Comparison of ENCODE assay signal across 13 mouse cellular contexts in genomic region chr14:33314160-33314559, GRCm38 (mm10).
DNase-seq lines count a peak whose midpoint lies in the region; ATAC-seq and TF ChIP-seq lines count a peak whose summit lies in the region.
"Had no signal": no experiment of that assay in that cellular context is flagged by ENCODE, and none has a peak within 500 bp of the region (broad histone marks: within the 10 kb centered on the region; RNA-seq: fewer than 3 reads in every experiment).

No protein-coding gene starts in this region.

- no peak overlapping the region for H3K27ac ChIP-seq in hindbrain, embryonic 12.5 days
- H3K27ac ChIP-seq in hindbrain, postnatal 0 days = no peak overlapping the region
- no peak overlapping the region for H3K27ac ChIP-seq in limb, embryonic 11.5 days (replicated peaks; ENCODE audit: low read depth, low read length)
- no peak overlapping the region for H3K27ac ChIP-seq in limb, embryonic 10.5 days
- no peak overlapping the region for H3K27ac ChIP-seq in stomach, postnatal 0 days (replicated peaks)
- H3K27ac ChIP-seq: forebrain, embryonic 10.5 days; heart, embryonic 15.5 days; layer of hippocampus, adult 2 months; limb, embryonic 13.5 days; liver, embryonic 12.5 days had no signal

- 47% methylated on average over 7 of the region's 7 CpGs for WGBS in hindbrain, embryonic 12.5 days
- WGBS in hindbrain, postnatal 0 days = 49% methylated on average over 7 of the region's 7 CpGs
- WGBS in limb, embryonic 11.5 days = 44% methylated on average over 7 of the region's 7 CpGs
- 44% methylated on average over 7 of the region's 7 CpGs for WGBS in limb, embryonic 10.5 days
- WGBS in stomach, postnatal 0 days = 51% methylated on average over 7 of the region's 7 CpGs

- no peak overlapping the region for H3K4me2 ChIP-seq in hindbrain, embryonic 12.5 days (replicated peaks)
- no peak overlapping the region for H3K4me2 ChIP-seq in hindbrain, postnatal 0 days (ENCODE audit: low read depth, low read length)
- no peak overlapping the region for H3K4me2 ChIP-seq in limb, embryonic 11.5 days (ENCODE audit: low read depth, severe bottlenecking)
- no peak overlapping the region for H3K4me2 ChIP-seq in stomach, postnatal 0 days (replicated peaks; ENCODE audit: low read depth)
- H3K4me2 ChIP-seq: limb, embryonic 13.5 days; liver, embryonic 12.5 days had no signal

- H3K9me3 ChIP-seq in hindbrain, embryonic 12.5 days (replicated peaks) = no peaks in the 10 kb centered on the region
- no peaks in the 10 kb centered on the region for H3K9me3 ChIP-seq in hindbrain, postnatal 0 days (ENCODE audit: low read length)
- H3K9me3 ChIP-seq in limb, embryonic 11.5 days (ENCODE audit: control insufficient read depth, low read length) = no peaks in the 10 kb centered on the region
- H3K9me3 ChIP-seq in limb, embryonic 10.5 days (replicated peaks) = no peaks in the 10 kb centered on the region
- no peaks in the 10 kb centered on the region for H3K9me3 ChIP-seq in stomach, postnatal 0 days (ENCODE audit: control insufficient read depth, low read length)
- H3K9me3 ChIP-seq: forebrain, embryonic 10.5 days; heart, embryonic 15.5 days; limb, embryonic 13.5 days; liver, embryonic 12.5 days had no signal

- TF ChIP-seq EP300 in stomach, postnatal 0 days (optimal IDR thresholded peaks at IDR 0.05) = no peak

- 0 out of 2 replicates have a peak, but pooled peaks cover 4% of the 10 kb centered on the region for H3K4me1 ChIP-seq in hindbrain, embryonic 12.5 days
- H3K4me1 ChIP-seq in hindbrain, postnatal 0 days (ENCODE audit: insufficient read depth, low read length) = no peaks in the 10 kb centered on the region
- H3K4me1 ChIP-seq in limb, embryonic 11.5 days (ENCODE audit: control insufficient read depth, insufficient read depth, low read length) = no peaks in the 10 kb centered on the region; the same call in 1 of the 2 replicates
- peaks cover 6% of the 10 kb centered on the region; the same call in 1 of the 2 replicates for H3K4me1 ChIP-seq in limb, embryonic 10.5 days
- no peaks in the 10 kb centered on the region for H3K4me1 ChIP-seq in stomach, postnatal 0 days (replicated peaks; ENCODE audit: control insufficient read depth, insufficient read depth)
- H3K4me1 ChIP-seq: liver, embryonic 12.5 days had no signal

- peak; percentile 29; the same call in 1 of the 2 replicates for ATAC-seq in hindbrain, embryonic 12.5 days (ENCODE audit: low FRiP score)
- no peak for ATAC-seq in hindbrain, postnatal 0 days
- ATAC-seq in limb, embryonic 11.5 days (ENCODE audit: insufficient number of reproducible peaks, low FRiP score, low TSS enrichment, low read depth) = 0 out of 2 replicates have a peak, but pooled peaks have one; percentile 5
- peak; percentile 31; the same call in 1 of the 2 replicates for ATAC-seq in stomach, postnatal 0 days (ENCODE audit: low FRiP score, low TSS enrichment)
- ATAC-seq: liver, embryonic 12.5 days had no signal

- DNase-seq in hindbrain, postnatal 0 days (ENCODE audit: low spot score) = no peak
- no peak for DNase-seq in limb, embryonic 11.5 days (ENCODE audit: low spot score)
- no peak for DNase-seq in limb, embryonic 10.5 days (ENCODE audit: low spot score)
- DNase-seq in testis, postnatal 10 days (ENCODE audit: low spot score) = peak; percentile 62
- DNase-seq in testis, postnatal 14 days (ENCODE audit: low spot score) = no peak
- DNase-seq in stomach, postnatal 0 days (ENCODE audit: low spot score) = no peak
- no peak for DNase-seq in layer of hippocampus, adult 11-12 months (ENCODE audit: low spot score)

- no peak overlapping the region for H3K9ac ChIP-seq in hindbrain, embryonic 12.5 days
- H3K9ac ChIP-seq in hindbrain, postnatal 0 days (replicated peaks; ENCODE audit: low read length) = no peak overlapping the region
- H3K9ac ChIP-seq in limb, embryonic 11.5 days (ENCODE audit: low read length) = no peak overlapping the region
- no peak overlapping the region for H3K9ac ChIP-seq in stomach, postnatal 0 days (ENCODE audit: low read length)
- H3K9ac ChIP-seq: heart, embryonic 15.5 days; limb, embryonic 13.5 days; liver, embryonic 12.5 days had no signal

- no peaks in the 10 kb centered on the region for H3K36me3 ChIP-seq in hindbrain, embryonic 12.5 days
- H3K36me3 ChIP-seq in hindbrain, postnatal 0 days (ENCODE audit: insufficient read depth, low read length) = no peaks in the 10 kb centered on the region
- no peaks in the 10 kb centered on the region for H3K36me3 ChIP-seq in limb, embryonic 11.5 days (ENCODE audit: control insufficient read depth, insufficient read depth, low read length)
- no peaks in the 10 kb centered on the region for H3K36me3 ChIP-seq in limb, embryonic 10.5 days
- H3K36me3 ChIP-seq in stomach, postnatal 0 days (ENCODE audit: control insufficient read depth, insufficient read depth, low read length) = no peaks in the 10 kb centered on the region
- H3K36me3 ChIP-seq: forebrain, embryonic 10.5 days; heart, embryonic 15.5 days; limb, embryonic 13.5 days; liver, embryonic 12.5 days had no signal

- H3K27me3 ChIP-seq in hindbrain, embryonic 12.5 days = peaks cover 12% of the 10 kb centered on the region; the same call in 1 of the 2 replicates
- H3K27me3 ChIP-seq in hindbrain, postnatal 0 days (ENCODE audit: insufficient read depth, low read length) = no peaks in the 10 kb centered on the region; the same call in 1 of the 2 replicates
- no peaks in the 10 kb centered on the region; the same call in 1 of the 2 replicates for H3K27me3 ChIP-seq in limb, embryonic 11.5 days (ENCODE audit: control insufficient read depth, insufficient read depth, low read length)
- peaks cover 52% of the 10 kb centered on the region for H3K27me3 ChIP-seq in limb, embryonic 10.5 days (ENCODE audit: low read depth, poor library complexity, severe bottlenecking)
- H3K27me3 ChIP-seq in stomach, postnatal 0 days (ENCODE audit: control insufficient read depth, insufficient read depth, low read length) = no peaks in the 10 kb centered on the region

- TF ChIP-seq CTCF in hindbrain, postnatal 0 days (IDR thresholded peaks at IDR 0.05; ENCODE audit: low read depth) = no peak
- TF ChIP-seq CTCF in stomach, postnatal 0 days (IDR thresholded peaks at IDR 0.05; ENCODE audit: low read depth) = no peak

- no peak overlapping the region for H3K4me3 ChIP-seq in hindbrain, embryonic 12.5 days
- no peak overlapping the region for H3K4me3 ChIP-seq in hindbrain, postnatal 0 days (ENCODE audit: low read length)
- H3K4me3 ChIP-seq in limb, embryonic 11.5 days (ENCODE audit: low read depth, low read length) = no peak overlapping the region
- no peak overlapping the region for H3K4me3 ChIP-seq in limb, embryonic 10.5 days
- no peak overlapping the region for H3K4me3 ChIP-seq in stomach, postnatal 0 days (ENCODE audit: low read depth, low read length)
- H3K4me3 ChIP-seq: forebrain, embryonic 10.5 days; heart, embryonic 15.5 days; layer of hippocampus, adult 2 months; limb, embryonic 13.5 days; liver, embryonic 12.5 days had no signal
